Mouse (Mus musculus) mature B cell (primary cell): ENCODE measurements around the gene Wbp4.
"Not testable (repeated sequence)": the region's sequence is repeated elsewhere in the genome, so short reads cannot be mapped to it uniquely, and the experiment has no call there.

ENCODE experiments used
- in situ Hi-C: fragments of 300-500 bp; cut with MboI; formaldehyde crosslinking; loops from 2 replicates; pipeline ENCODE4 v1.14.3; 2019

Gene Wbp4

GRCm38 (mm10) chr14:79452591-79452934 is 28.8 kb downstream of the Wbp4 start:
- in situ Hi-C loops = not testable (repeated sequence)

- in situ Hi-C loops = not testable (repeated sequence)
Observed at GRCm38 (mm10) chr14:79451681-79452590, 29.4 kb downstream of the Wbp4 start, which contains the start of gene Kbtbd6. Gene Kbtbd6 (plus strand): TSS chr14:79451835.

GRCm38 (mm10) chr14:79445055-79445620 is 36.2 kb downstream of the Wbp4 start:
- in situ Hi-C loops = no loop called here

GRCm38 (mm10) chr14:79444601-79445000 is 36.7 kb downstream of the Wbp4 start:
- in situ Hi-C loops = no loop called here

GRCm38 (mm10) chr14:79441441-79441840 is 39.9 kb downstream of the Wbp4 start:
- in situ Hi-C loops = no loop called here

- in situ Hi-C loops = no loop called here
Observed at GRCm38 (mm10) chr14:79440655-79441054, 40.7 kb downstream of the Wbp4 start.

GRCm38 (mm10) chr14:79434068-79434467 is 47.3 kb downstream of the Wbp4 start:
- in situ Hi-C loops = no loop called here

- in situ Hi-C loops = not testable (repeated sequence)
Observed at GRCm38 (mm10) chr14:79426730-79427365, 54.5 kb downstream of the Wbp4 start.

GRCm38 (mm10) chr14:79425979-79426729 is 55.2 kb downstream of the Wbp4 start, which contains the start of gene Kbtbd7:
Gene Kbtbd7 (plus strand): TSS chr14:79426511.
- in situ Hi-C loops = no loop called here

GRCm38 (mm10) chr14:79420083-79420685 is 61.1 kb downstream of the Wbp4 start:
- in situ Hi-C loops = no loop called here

- in situ Hi-C loops = no loop called here
Observed at GRCm38 (mm10) chr14:79413121-79413520, 68.2 kb downstream of the Wbp4 start.

- in situ Hi-C loops = no loop called here
Observed at GRCm38 (mm10) chr14:79410662-79411061, 70.7 kb downstream of the Wbp4 start.
